Mouse (Mus musculus) heart, embryonic 11.5 days (tissue): ENCODE results near the gene Pkn2. TPM values are rescaled to one million over a fixed set of nuclear protein-coding genes. Genes with fewer than 3 reads are reported as not detected.

Experiments used
- ATAC-seq: fragments of 200-750 bp; cut with Nextera tagmentation; replicated peaks from 2 replicates; pipeline ENCODE4 v1.8.0; 2017; ENCODE audit warnings: moderate library complexity; ENCODE audit not compliant: insufficient number of reproducible peaks, low FRiP score, low TSS enrichment
- H3K27ac ChIP-seq: fragments of 300-500 bp; sonication (generic); 2 replicates; pipeline ENCODE4 v1.5.1; 2014; ENCODE audit warnings: mild to moderate bottlenecking, low read depth, low read length
- H3K27me3 ChIP-seq: fragments of 300-500 bp; sonication (generic); 2 replicates; pipeline ENCODE4 v1.6.1; 2014; ENCODE audit warnings: mild to moderate bottlenecking, low read length, mixed read lengths; ENCODE audit not compliant: control insufficient read depth, insufficient read depth
- H3K36me3 ChIP-seq: fragments of 300-500 bp; sonication (generic); 2 replicates; pipeline ENCODE4 v1.6.1; 2014; ENCODE audit warnings: mild to moderate bottlenecking, low read length, moderate library complexity, mixed read lengths; ENCODE audit not compliant: control insufficient read depth, insufficient read depth
- H3K4me1 ChIP-seq: fragments of 300-500 bp; sonication (generic); 2 replicates; pipeline ENCODE4 v1.6.1; 2014; ENCODE audit warnings: low read length; ENCODE audit not compliant: control insufficient read depth, insufficient read depth
- H3K4me2 ChIP-seq: fragments of 300-500 bp; sonication (generic); 2 replicates; pipeline ENCODE4 v1.6.1; 2014; ENCODE audit warnings: mild to moderate bottlenecking, moderate library complexity
- H3K4me3 ChIP-seq: fragments of 300-500 bp; sonication (generic); 2 replicates; pipeline ENCODE4 v1.5.1; 2014; ENCODE audit warnings: low read depth, low read length
- H3K9ac ChIP-seq: fragments of 300-500 bp; sonication (generic); 2 replicates; pipeline ENCODE4 v1.6.1; 2014; ENCODE audit warnings: mild to moderate bottlenecking, low read depth, low read length, moderate library complexity
- H3K9me3 ChIP-seq: fragments of 300-500 bp; sonication (generic); replicated peaks from 2 replicates; pipeline ENCODE4 v1.6.1; 2016; ENCODE audit warnings: low read length; ENCODE audit not compliant: control insufficient read depth
- WGBS: fragments of 180-500 bp; shearing (Covaris S2); extraction: QIAGEN DNeasy Blood & Tissue Kit; methylation state at CpG from one replicate; pipeline ENCODE4 v1.1.7; 2014; ENCODE audit not compliant: insufficient replicate concordance; 5-methylcytosine and 5-hydroxymethylcytosine counted together
- polyA plus RNA-seq: library from polyadenylated mRNA; unstranded; fragments of >200 nt; fragmentation: Nextera tagmentation; extraction: Ambion mirVana; gene quantifications from 2 replicates; pipeline ENCODE4 v1.2.1, GENCODE M21; 2014

Gene Pkn2
- polyA plus RNA-seq, 1 experiment from 2014 or later, result 41.8 TPM

- Histone ChIP-seq H3K27me3 (no peaks in the 10 kb centered on the region), H3K9me3 (no peaks in the 10 kb centered on the region), H3K9ac (no peak overlapping the region), H3K4me1 (no peaks in the 10 kb centered on the region), H3K36me3 (no peaks in the 10 kb centered on the region), H3K4me2 (no peak overlapping the region), H3K4me3 (no peak overlapping the region), H3K27ac (no peak overlapping the region)
- no peak for ATAC-seq
- WGBS, result 78% methylated on average over 4 of the region's 4 CpGs
These were observed 25.8 kb downstream of the Pkn2 start for GRCm38 (mm10) chr3:142855961-142856472.

- WGBS, result 92% methylated on average over 3 of the region's 3 CpGs
- no peaks in the 10 kb centered on the region for H3K27me3 ChIP-seq
- ATAC-seq, result no peak
These were observed 28.9 kb downstream of the Pkn2 start for GRCm38 (mm10) chr3:142852911-142853310.

GRCm38 (mm10) chr3:142851631-142852030 lies 30.2 kb downstream of the Pkn2 start:
- Histone ChIP-seq H3K27me3 (no peaks in the 10 kb centered on the region), H3K4me2 (no peak overlapping the region), H3K36me3 (no peaks in the 10 kb centered on the region), H3K9me3 (no peaks in the 10 kb centered on the region), H3K9ac (no peak overlapping the region), H3K27ac (no peak overlapping the region), H3K4me1 (no peaks in the 10 kb centered on the region), H3K4me3 (no peak overlapping the region)
- ATAC-seq, result no peak
- 70% methylated on average over 3 of the region's 3 CpGs for WGBS

More at GRCm38 (mm10) chr3:142852911-142853310, 28.9 kb downstream of the Pkn2 start:
- Histone ChIP-seq H3K4me2 (no peak overlapping the region), H3K4me3 (no peak overlapping the region), H3K9ac (no peak overlapping the region), H3K4me1 (no peaks in the 10 kb centered on the region), H3K9me3 (no peaks in the 10 kb centered on the region), H3K36me3 (no peaks in the 10 kb centered on the region), H3K27ac (no peak overlapping the region)

- H3K9me3 ChIP-seq, result no peaks in the 10 kb centered on the region
- no peak overlapping the region for H3K9ac ChIP-seq
- H3K27ac ChIP-seq, result no peak overlapping the region
- no peak for ATAC-seq
- H3K36me3 ChIP-seq, result no peaks in the 10 kb centered on the region
- H3K4me3 ChIP-seq, result no peak overlapping the region
- no peak overlapping the region for H3K4me2 ChIP-seq
- no peaks in the 10 kb centered on the region for H3K27me3 ChIP-seq
- no peaks in the 10 kb centered on the region for H3K4me1 ChIP-seq
- WGBS, result 80% methylated on average over 4 of the region's 4 CpGs
These were observed 41.8 kb downstream of the Pkn2 start for GRCm38 (mm10) chr3:142839961-142840360.

- Histone ChIP-seq H3K36me3 (no peaks in the 10 kb centered on the region), H3K4me1 (no peaks in the 10 kb centered on the region; the same call in 1 of the 2 replicates), H3K9me3 (no peaks in the 10 kb centered on the region), H3K27ac (no peak overlapping the region), H3K4me2 (no peak overlapping the region), H3K4me3 (no peak overlapping the region), H3K27me3 (no peaks in the 10 kb centered on the region), H3K9ac (no peak overlapping the region)
- 76% methylated on average over 4 of the region's 4 CpGs for WGBS
- ATAC-seq, result no peak
These were observed 47.0 kb downstream of the Pkn2 start for GRCm38 (mm10) chr3:142834761-142835160.

GRCm38 (mm10) chr3:142834024-142834423 lies 47.8 kb downstream of the Pkn2 start:
- no peaks in the 10 kb centered on the region; the same call in 1 of the 2 replicates for H3K4me1 ChIP-seq

GRCm38 (mm10) chr3:142832910-142833309 lies 48.9 kb downstream of the Pkn2 start:
- H3K9me3 ChIP-seq, result no peaks in the 10 kb centered on the region
- H3K36me3 ChIP-seq, result peaks cover 7% of the 10 kb centered on the region; the same call in 1 of the 2 replicates
- no peak overlapping the region for H3K4me2 ChIP-seq
- H3K27me3 ChIP-seq, result no peaks in the 10 kb centered on the region
- H3K4me1 ChIP-seq, result no peaks in the 10 kb centered on the region; the same call in 1 of the 2 replicates
- no peak overlapping the region for H3K27ac ChIP-seq
- no peak for ATAC-seq
- H3K9ac ChIP-seq, result no peak overlapping the region
- 92% methylated on average over 3 of the region's 3 CpGs for WGBS
- H3K4me3 ChIP-seq, result no peak overlapping the region

More at GRCm38 (mm10) chr3:142834024-142834423, 47.8 kb downstream of the Pkn2 start:
- H3K4me3 ChIP-seq, result no peak overlapping the region
- H3K27me3 ChIP-seq, result no peaks in the 10 kb centered on the region
- no peak for ATAC-seq
- H3K36me3 ChIP-seq, result no peaks in the 10 kb centered on the region
- no peak overlapping the region for H3K27ac ChIP-seq
- H3K9ac ChIP-seq, result no peak overlapping the region
- H3K9me3 ChIP-seq, result no peaks in the 10 kb centered on the region
- 90% methylated on average over 4 of the region's 4 CpGs for WGBS
- H3K4me2 ChIP-seq, result no peak overlapping the region

GRCm38 (mm10) chr3:142826449-142827146 lies 55.2 kb downstream of the Pkn2 start:
- H3K27ac ChIP-seq, result no peak overlapping the region
- WGBS, result 87% methylated on average over 4 of the region's 4 CpGs
- no peak overlapping the region for H3K9ac ChIP-seq
- peaks cover 7% of the 10 kb centered on the region; the same call in 1 of the 2 replicates for H3K36me3 ChIP-seq
- ATAC-seq, result no peak
- H3K4me3 ChIP-seq, result no peak overlapping the region
- H3K27me3 ChIP-seq, result no peaks in the 10 kb centered on the region
- H3K4me1 ChIP-seq, result no peaks in the 10 kb centered on the region
- H3K9me3 ChIP-seq, result no peaks in the 10 kb centered on the region
- H3K4me2 ChIP-seq, result no peak overlapping the region

- H3K4me1 ChIP-seq, result no peaks in the 10 kb centered on the region
- H3K27me3 ChIP-seq, result no peaks in the 10 kb centered on the region
- no peak overlapping the region for H3K4me2 ChIP-seq
- H3K9ac ChIP-seq, result no peak overlapping the region
- H3K9me3 ChIP-seq, result no peaks in the 10 kb centered on the region
- no peak overlapping the region for H3K27ac ChIP-seq
- WGBS, result 96% methylated on average over 1 of the region's 1 CpGs
- ATAC-seq, result no peak
- no peak overlapping the region for H3K4me3 ChIP-seq
- H3K36me3 ChIP-seq, result peaks cover 8% of the 10 kb centered on the region; the same call in 1 of the 2 replicates
These were observed 58.2 kb downstream of the Pkn2 start for GRCm38 (mm10) chr3:142823606-142824005.
